Mouse (Mus musculus): ENCODE measurements around the gene Eif1b. TPM values are rescaled to one million over a fixed set of nuclear protein-coding genes. Genes with fewer than 3 reads are reported as not detected.

Gene Eif1b
- 10 to 100 TPM; 53.1 to 58.3 TPM for total RNA-seq (2021)
- long read RNA-seq, experiment 1, transcript Eif1b-201 (4 exons, 1,035 nt) = major isoform, 57 of 60 reads
- long read RNA-seq, experiment 1, partial matches to known transcripts = 1 of 60 reads
- long read RNA-seq, experiment 1, other reads (novel, unspliced or antisense) = 2 of 60 reads
- long read RNA-seq, experiment 2, transcript Eif1b-201 (4 exons, 1,035 nt) = major isoform, 43 of 45 reads
- long read RNA-seq, experiment 2, partial matches to known transcripts = 2 of 45 reads
- long read RNA-seq, experiment 2, other reads (novel, unspliced or antisense) = 0 of 45 reads

GRCm38 (mm10) chr9:120492010-120492399 lies at the start of gene Eif1b:
TSS of gene Eif1b (plus strand) at chr9:120492232.
- DNase-seq = no peak
- intact Hi-C loops (cut with DNase I) = loop anchor here (5.0 to 10.0 kb wide), 3 partner anchors 365 to 883 kb away; partner anchors contain the start of gene Rpsa

- intact Hi-C loops (cut with DNase I) = no loop called here
- DNase-seq = no peak
Observed at GRCm38 (mm10) chr9:120444642-120445041, 47.4 kb upstream of the Eif1b start.

GRCm38 (mm10) chr9:120449696-120450329 lies 42.2 kb upstream of the Eif1b start:
- no peak for DNase-seq
- intact Hi-C loops (cut with DNase I) = no loop called here

- intact Hi-C loops (cut with DNase I) = no loop called here
- DNase-seq = peak; percentile 24 to 34
Observed at GRCm38 (mm10) chr9:120455768-120456655, 36.0 kb upstream of the Eif1b start.

- DNase-seq = no peak
- intact Hi-C loops (cut with DNase I) = no loop called here
Observed at GRCm38 (mm10) chr9:120470431-120470830, 21.6 kb upstream of the Eif1b start.

GRCm38 (mm10) chr9:120481644-120482043 lies 10.4 kb upstream of the Eif1b start:
- intact Hi-C loops (cut with DNase I) = no loop called here
- DNase-seq = no peak

- intact Hi-C loops (cut with DNase I) = no loop called here
- no peak for DNase-seq
Observed at GRCm38 (mm10) chr9:120482382-120482781, 9.7 kb upstream of the Eif1b start.

GRCm38 (mm10) chr9:120483101-120483500 lies 8.9 kb upstream of the Eif1b start:
- DNase-seq = no peak
- intact Hi-C loops (cut with DNase I) = no loop called here

- intact Hi-C loops (cut with DNase I) = no loop called here
- peak in 1 of 2 experiments; percentile 37 for DNase-seq
Observed at GRCm38 (mm10) chr9:120487076-120487475, 5.0 kb upstream of the Eif1b start.

GRCm38 (mm10) chr9:120491509-120491908 lies 523 bp upstream of the Eif1b start:
- intact Hi-C loops (cut with DNase I) = loop anchor here (5.0 to 10.0 kb wide), 3 partner anchors 364 to 883 kb away; partner anchors contain the start of gene Rpsa
- DNase-seq = no peak

GRCm38 (mm10) chr9:120492400-120493351 lies 644 bp downstream of the Eif1b start:
- DNase-seq = peak; percentile 86 to 89
- intact Hi-C loops (cut with DNase I) = loop anchor here (5.0 to 10.0 kb wide), 3 partner anchors 365 to 882 kb away; partner anchors contain the start of gene Rpsa

GRCm38 (mm10) chr9:120493781-120494180 lies 1.7 kb downstream of the Eif1b start:
- intact Hi-C loops (cut with DNase I) = loop anchor here (5.0 to 10.0 kb wide), 3 partner anchors 366 to 881 kb away; partner anchors contain the start of gene Rpsa
- DNase-seq = no peak

- intact Hi-C loops (cut with DNase I) = loop anchor here (1.0 to 10.0 kb wide), 4 partner anchors 62 to 878 kb away; no protein-coding TSS in a partner anchor
- peak; percentile 63 to 80 for DNase-seq
Observed at GRCm38 (mm10) chr9:120496691-120497090, 4.7 kb downstream of the Eif1b start.

GRCm38 (mm10) chr9:120497983-120498382 lies 6.0 kb downstream of the Eif1b start:
- intact Hi-C loops (cut with DNase I) = loop anchor here (5.0 to 10.0 kb wide), 3 partner anchors 447 to 877 kb away; no protein-coding TSS in a partner anchor

GRCm38 (mm10) chr9:120501191-120501902 lies 9.3 kb downstream of the Eif1b start:
- DNase-seq = no peak
- intact Hi-C loops (cut with DNase I) = no loop called here

More at GRCm38 (mm10) chr9:120497983-120498382, 6.0 kb downstream of the Eif1b start:
- no peak for DNase-seq

GRCm38 (mm10) chr9:120502013-120502412 lies 10.0 kb downstream of the Eif1b start:
- intact Hi-C loops (cut with DNase I) = loop anchor here (1.0 kb wide), 1 partner anchor 84 kb away; no protein-coding TSS in a partner anchor
- DNase-seq = peak; percentile 70 to 80

GRCm38 (mm10) chr9:120504423-120504822 lies 12.4 kb downstream of the Eif1b start:
- DNase-seq = no peak
- intact Hi-C loops (cut with DNase I) = no loop called here

- intact Hi-C loops (cut with DNase I) = no loop called here
- peak in 1 of 2 experiments; percentile 32 for DNase-seq
Observed at GRCm38 (mm10) chr9:120511781-120512180, 19.7 kb downstream of the Eif1b start.

GRCm38 (mm10) chr9:120516720-120517119 lies 24.7 kb downstream of the Eif1b start:
- no peak for DNase-seq
- intact Hi-C loops (cut with DNase I) = no loop called here
